Mouse (Mus musculus) heart, embryonic 12.5 days (tissue): ENCODE measurements around the gene Cnfn. TPM values are rescaled to one million over a fixed set of nuclear protein-coding genes. Genes with fewer than 3 reads are reported as not detected.

Experiments used
- ATAC-seq: fragments of 200-750 bp; cut with Nextera tagmentation; 2 replicates; pipeline ENCODE4 v1.8.0; 2017; ENCODE audit warnings: moderate TSS enrichment, moderate library complexity; ENCODE audit not compliant: insufficient number of reproducible peaks, low FRiP score
- H3K27ac ChIP-seq: fragments of 300-500 bp; sonication (generic); 2 replicates; pipeline ENCODE4 v1.5.1; 2016; ENCODE audit warnings: mild to moderate bottlenecking, moderate library complexity; ENCODE audit not compliant: poor library complexity, severe bottlenecking
- H3K27me3 ChIP-seq: fragments of 300-500 bp; sonication (generic); replicated peaks from 2 replicates; pipeline ENCODE4 v1.6.1; 2016; ENCODE audit warnings: mild to moderate bottlenecking, moderate library complexity
- H3K36me3 ChIP-seq: fragments of 300-500 bp; sonication (generic); 2 replicates; pipeline ENCODE4 v1.6.1; 2016; ENCODE audit warnings: mild to moderate bottlenecking, moderate library complexity
- H3K4me1 ChIP-seq: fragments of 300-500 bp; sonication (generic); replicated peaks from 2 replicates; pipeline ENCODE4 v1.6.1; 2016; ENCODE audit warnings: mild to moderate bottlenecking
- H3K4me2 ChIP-seq: fragments of 300-500 bp; sonication (generic); 2 replicates; pipeline ENCODE4 v1.6.1; 2016; ENCODE audit warnings: mild to moderate bottlenecking, moderate library complexity
- H3K4me3 ChIP-seq: fragments of 300-500 bp; sonication (generic); 2 replicates; pipeline ENCODE4 v1.5.1; 2016; ENCODE audit warnings: mild to moderate bottlenecking
- H3K9ac ChIP-seq: fragments of 300-500 bp; sonication (generic); 2 replicates; pipeline ENCODE4 v1.6.1; 2016; ENCODE audit warnings: mild to moderate bottlenecking, moderate library complexity
- H3K9me3 ChIP-seq: fragments of 300-500 bp; sonication (generic); replicated peaks from 2 replicates; pipeline ENCODE4 v1.6.1; 2016; ENCODE audit warnings: mild to moderate bottlenecking, moderate library complexity
- WGBS: fragments of 180-500 bp; shearing (Covaris S2); methylation state at CpG from one replicate; pipeline ENCODE4 v1.1.7; 2016; 5-methylcytosine and 5-hydroxymethylcytosine counted together
- polyA plus RNA-seq: library from polyadenylated mRNA; unstranded; fragments of >200 nt; fragmentation: Nextera tagmentation; extraction: Ambion mirVana; gene quantifications from 2 replicates; pipeline ENCODE4 v1.2.1, GENCODE M21; 2016

The Cnfn gene
- polyA plus RNA-seq, 1 experiment from 2014 or later: not detected

DNA sequence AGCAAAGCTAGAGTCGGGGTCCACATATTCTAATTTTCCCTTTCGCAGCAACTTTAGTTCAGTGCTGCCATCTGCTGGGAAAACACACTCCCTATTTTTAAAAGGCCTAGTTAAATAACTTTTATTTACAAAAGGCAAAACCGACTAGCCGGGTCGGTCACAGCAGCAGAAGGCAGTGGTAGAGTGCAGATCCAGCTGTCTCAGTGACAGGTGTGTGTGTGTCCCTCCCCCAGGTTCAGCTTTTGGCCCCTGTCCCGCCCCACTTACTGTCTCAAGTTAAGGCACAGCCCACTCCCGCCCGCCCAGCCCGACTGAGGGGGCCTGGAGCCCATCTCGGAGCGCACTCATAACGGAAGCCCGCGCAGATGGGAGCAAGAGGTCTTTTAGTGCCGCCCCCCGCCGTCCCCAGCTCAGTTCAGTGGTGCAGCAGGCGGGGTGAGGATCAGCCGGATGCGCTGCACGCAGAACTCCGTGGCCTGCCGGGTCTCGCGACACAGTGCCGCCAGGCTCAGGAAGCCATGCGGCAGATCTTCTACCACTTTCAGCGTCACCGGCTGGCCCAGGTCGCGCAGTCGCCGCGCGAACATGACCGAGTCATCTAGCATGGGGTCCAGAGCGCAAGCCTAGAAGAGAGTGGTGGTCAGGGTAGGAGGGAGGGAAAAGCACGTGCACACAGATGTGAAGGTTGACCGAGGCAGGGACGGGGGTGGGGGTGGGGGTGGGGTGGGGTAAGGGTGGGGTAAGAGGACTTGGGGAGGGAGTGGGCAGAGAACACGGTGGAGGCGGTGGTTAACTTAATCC, 10.2 kb upstream of the Cnfn start:
- ATAC-seq: peak; percentile 70
- Histone ChIP-seq H3K4me3 (peak overlapping the region; percentile 49), H3K36me3 (peaks cover 26% of the 10 kb centered on the region), H3K27me3 (no peaks in the 10 kb centered on the region), H3K4me1 (peaks cover 28% of the 10 kb centered on the region), H3K4me2 (peak overlapping the region; percentile 93), H3K27ac (peak overlapping the region; percentile 74), H3K9ac (peak overlapping the region; percentile 76), H3K9me3 (no peaks in the 10 kb centered on the region)
- 1% methylated on average over 42 of the region's 42 CpGs for WGBS

DNA sequence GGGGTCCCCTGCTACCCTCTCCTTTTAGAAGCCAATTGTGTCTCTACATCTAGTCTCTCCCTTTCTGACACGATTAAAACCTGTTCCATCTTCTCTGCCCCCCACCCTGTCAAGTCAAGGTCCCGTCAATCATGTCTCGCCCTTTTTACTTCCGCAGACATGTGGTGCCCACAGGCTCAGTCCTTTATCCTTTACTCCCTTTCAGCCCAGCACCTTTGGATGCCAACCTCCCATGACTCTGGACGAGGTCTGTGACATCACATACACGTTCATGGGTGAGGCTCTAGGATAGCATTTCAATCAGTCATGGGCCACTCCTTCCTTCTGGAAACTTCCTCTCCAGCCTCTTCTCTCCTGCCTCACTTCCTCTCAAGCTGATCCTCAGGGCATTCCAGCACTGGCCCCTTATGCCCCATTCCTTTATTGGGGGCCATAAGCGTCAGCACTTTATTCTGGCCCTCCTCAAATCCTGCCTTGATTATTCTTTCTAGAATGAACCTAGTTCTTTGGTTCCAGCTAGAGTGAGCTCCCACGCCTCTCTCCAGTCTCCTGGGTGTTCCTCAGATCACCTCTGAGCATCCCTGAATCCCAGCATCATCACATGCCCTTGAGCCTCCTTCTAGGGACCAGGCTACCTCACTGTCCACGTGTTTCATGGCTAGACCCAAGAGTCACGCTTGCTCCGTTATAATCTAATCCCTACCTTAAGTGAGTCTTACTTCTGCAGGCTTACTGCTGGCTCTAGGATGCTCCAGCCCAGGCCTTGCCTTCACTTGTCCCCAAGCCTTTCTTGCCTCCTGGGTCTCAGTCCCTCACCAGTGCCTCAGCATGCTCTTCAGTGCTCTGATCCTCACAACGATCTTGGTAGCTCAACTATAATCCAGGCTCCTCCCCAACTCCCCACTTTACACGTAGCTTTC, 8.9 kb upstream of the Cnfn start:
- 79% methylated on average over 13 of the region's 13 CpGs for WGBS
- peaks cover 28% of the 10 kb centered on the region for H3K4me1 ChIP-seq
- no peak overlapping the region for H3K9ac ChIP-seq
- no peaks in the 10 kb centered on the region for H3K9me3 ChIP-seq
- no peak overlapping the region for H3K27ac ChIP-seq
- no peaks in the 10 kb centered on the region for H3K27me3 ChIP-seq
- ATAC-seq: no peak
- H3K4me3 ChIP-seq: no peak overlapping the region
- peaks cover 15% of the 10 kb centered on the region for H3K36me3 ChIP-seq
- H3K4me2 ChIP-seq: no peak overlapping the region

DNA sequence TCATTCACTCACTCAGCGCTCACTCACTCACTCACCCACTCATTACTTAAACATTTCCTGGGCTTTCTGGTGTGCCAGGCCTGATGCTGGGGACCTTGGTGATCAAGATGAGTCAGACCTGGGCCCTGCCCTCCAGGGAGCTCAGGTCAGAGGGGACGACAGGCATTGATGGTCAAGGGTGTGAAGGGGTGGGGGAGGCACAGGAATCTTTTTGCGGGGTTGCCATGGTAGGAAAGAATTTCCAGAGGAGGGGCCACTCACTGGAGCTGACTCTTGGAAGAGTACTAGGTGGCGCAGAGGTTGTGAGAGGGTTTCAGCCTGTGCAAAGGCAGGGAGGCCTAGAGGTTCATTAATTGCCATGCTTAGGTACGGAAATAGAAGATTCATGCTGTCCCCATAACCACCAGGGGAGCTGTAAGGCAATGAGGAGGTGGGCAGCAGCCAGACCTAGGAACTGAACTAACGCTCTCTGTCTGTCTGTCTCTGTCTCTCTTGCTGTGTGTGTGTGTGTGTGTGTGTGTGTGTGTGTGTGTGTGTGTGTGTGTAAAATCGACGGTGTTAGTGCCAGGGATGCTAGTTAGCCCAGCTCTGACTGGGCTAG, 7.7 kb upstream of the Cnfn start:
- Histone ChIP-seq H3K27me3 (0 out of 2 replicates have a peak, but pooled peaks cover 3% of the 10 kb centered on the region), H3K9me3 (no peaks in the 10 kb centered on the region), H3K27ac (no peak overlapping the region), H3K4me2 (peak overlapping the region; percentile 66), H3K4me3 (peak overlapping the region; percentile 48), H3K36me3 (peaks cover 6% of the 10 kb centered on the region), H3K4me1 (peaks cover 28% of the 10 kb centered on the region), H3K9ac (0 out of 2 replicates have a peak overlapping the region, but pooled peaks have one; percentile 16)
- 33% methylated on average over 8 of the region's 8 CpGs for WGBS
- no peak for ATAC-seq

DNA sequence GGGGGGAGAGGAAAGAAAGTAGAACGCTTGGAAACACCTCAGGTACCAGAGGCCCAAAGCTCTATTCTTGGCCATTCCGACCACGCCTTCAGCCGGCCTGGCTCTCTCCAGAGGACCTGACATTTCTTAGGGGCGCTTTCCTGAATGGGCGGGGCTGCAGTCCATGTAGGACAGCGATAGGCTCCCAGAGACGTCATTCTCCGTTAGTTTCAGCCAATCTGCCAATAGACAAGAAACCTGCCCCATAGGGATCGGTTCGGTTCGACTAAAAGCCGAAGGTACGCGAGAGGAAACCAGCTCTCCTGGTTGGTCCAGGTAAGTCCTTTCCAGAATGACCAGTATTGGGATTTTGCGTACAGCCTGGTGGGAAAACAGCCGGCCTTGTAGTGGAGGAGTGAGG, 7.0 kb upstream of the Cnfn start:
- Histone ChIP-seq H3K27me3 (0 out of 2 replicates have a peak, but pooled peaks cover 3% of the 10 kb centered on the region), H3K36me3 (peaks cover 4% of the 10 kb centered on the region; the same call in 1 of the 2 replicates), H3K27ac (no peak overlapping the region), H3K4me1 (peaks cover 28% of the 10 kb centered on the region), H3K4me2 (peak overlapping the region; percentile 66), H3K4me3 (peak overlapping the region; percentile 48), H3K9ac (0 out of 2 replicates have a peak overlapping the region, but pooled peaks have one; percentile 16), H3K9me3 (no peaks in the 10 kb centered on the region)
- peak; percentile 67; the same call in 1 of the 2 replicates for ATAC-seq
- WGBS: 3% methylated on average over 17 of the region's 17 CpGs

DNA sequence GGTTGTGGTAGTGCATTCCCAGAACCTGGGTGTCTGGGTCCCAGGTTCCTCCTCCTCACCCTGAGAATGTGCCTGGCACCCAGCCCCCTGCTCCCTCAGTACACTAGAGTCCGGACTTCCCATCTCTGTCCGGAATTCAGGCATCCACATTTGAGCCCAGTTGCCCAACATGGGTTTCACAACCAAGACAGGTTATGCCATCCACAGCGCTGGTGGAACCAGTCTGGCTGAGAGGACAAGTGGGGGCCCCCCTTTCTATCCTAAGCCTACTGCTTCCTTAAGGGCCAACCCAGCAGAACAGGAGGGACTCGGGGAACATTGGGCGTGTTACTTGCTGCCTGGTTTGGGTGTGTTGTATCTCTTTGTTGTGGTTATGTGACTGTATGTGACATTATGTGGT, 2.9 kb upstream of the Cnfn start:
- no peaks in the 10 kb centered on the region for H3K36me3 ChIP-seq
- no peaks in the 10 kb centered on the region for H3K9me3 ChIP-seq
- ATAC-seq: no peak
- peaks cover 13% of the 10 kb centered on the region for H3K4me1 ChIP-seq
- WGBS: 86% methylated on average over 5 of the region's 5 CpGs
- H3K27me3 ChIP-seq: peaks cover 38% of the 10 kb centered on the region
- H3K4me3 ChIP-seq: no peak overlapping the region
- no peak overlapping the region for H3K4me2 ChIP-seq
- no peak overlapping the region for H3K9ac ChIP-seq
- H3K27ac ChIP-seq: no peak overlapping the region

DNA sequence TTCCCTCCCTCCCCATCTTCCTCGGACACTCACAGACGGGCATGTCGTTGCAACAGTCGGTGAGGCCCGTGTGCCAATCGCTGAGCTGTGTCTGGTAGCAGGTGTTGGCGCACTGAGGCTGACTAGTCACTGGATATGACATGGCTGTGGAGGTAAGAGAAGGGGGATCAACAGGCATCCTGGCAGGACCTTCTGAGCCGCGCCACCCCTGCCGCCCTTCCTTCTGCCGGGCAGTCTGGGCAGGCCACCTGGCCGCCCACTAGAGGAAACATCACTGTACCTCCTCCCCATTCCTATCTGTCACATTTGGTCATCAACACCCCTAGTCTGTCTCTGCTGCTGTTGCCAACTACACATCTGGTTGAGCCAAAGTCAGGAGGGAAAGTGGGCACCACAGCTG, 1.2 kb downstream of the Cnfn start:
- WGBS: 18% methylated on average over 12 of the region's 12 CpGs
- no peak for ATAC-seq
- peaks cover 69% of the 10 kb centered on the region for H3K27me3 ChIP-seq

DNA sequence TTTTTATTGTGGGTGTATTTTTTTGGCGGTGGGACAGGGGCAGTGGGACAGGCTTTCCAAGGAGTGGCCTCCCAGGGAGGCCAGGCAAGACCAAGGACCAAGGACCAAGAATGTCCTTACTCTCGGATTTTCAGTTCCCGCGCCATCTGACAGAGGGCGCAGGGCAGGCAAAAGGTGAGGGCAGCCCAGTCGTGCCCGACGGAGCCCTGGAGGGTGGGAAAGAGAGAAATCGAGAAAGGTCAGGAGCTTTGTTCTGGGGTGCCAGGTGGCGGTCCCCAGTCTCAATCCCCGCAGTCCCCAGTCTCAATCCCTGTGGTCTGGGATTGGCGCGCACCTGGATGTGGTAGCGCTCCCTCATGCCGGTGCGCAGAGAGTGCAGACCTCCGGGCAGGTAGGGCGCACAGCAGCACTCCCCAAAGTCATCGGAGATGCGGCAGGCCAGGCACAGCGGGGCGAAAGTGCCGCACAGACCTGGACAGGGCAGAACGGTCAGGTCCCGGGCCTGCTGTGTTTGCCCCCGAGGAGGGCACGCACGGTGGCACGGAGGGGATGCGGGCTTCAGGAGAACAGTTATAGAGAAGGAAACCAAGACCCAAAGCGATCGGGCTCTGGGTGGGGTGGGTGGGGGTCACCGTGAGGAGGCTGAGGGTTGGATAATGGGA, 1.8 kb downstream of the Cnfn start:
- Histone ChIP-seq H3K4me2 (peak overlapping the region; percentile 42), H3K9ac (no peak overlapping the region), H3K27ac (no peak overlapping the region), H3K9me3 (no peaks in the 10 kb centered on the region), H3K4me3 (peak overlapping the region; percentile 11; the same call in 1 of the 2 replicates), H3K27me3 (peaks cover 69% of the 10 kb centered on the region), H3K36me3 (peaks cover 21% of the 10 kb centered on the region), H3K4me1 (no peaks in the 10 kb centered on the region)
- ATAC-seq: no peak
- WGBS: 4% methylated on average over 33 of the region's 33 CpGs

More for the DNA sequence above, 1.2 kb downstream of the Cnfn start:
- no peaks in the 10 kb centered on the region for H3K4me1 ChIP-seq
- H3K4me2 ChIP-seq: no peak overlapping the region
- no peak overlapping the region for H3K27ac ChIP-seq
- no peak overlapping the region for H3K9ac ChIP-seq
- H3K4me3 ChIP-seq: no peak overlapping the region
- H3K36me3 ChIP-seq: peaks cover 15% of the 10 kb centered on the region
- H3K9me3 ChIP-seq: no peaks in the 10 kb centered on the region

DNA sequence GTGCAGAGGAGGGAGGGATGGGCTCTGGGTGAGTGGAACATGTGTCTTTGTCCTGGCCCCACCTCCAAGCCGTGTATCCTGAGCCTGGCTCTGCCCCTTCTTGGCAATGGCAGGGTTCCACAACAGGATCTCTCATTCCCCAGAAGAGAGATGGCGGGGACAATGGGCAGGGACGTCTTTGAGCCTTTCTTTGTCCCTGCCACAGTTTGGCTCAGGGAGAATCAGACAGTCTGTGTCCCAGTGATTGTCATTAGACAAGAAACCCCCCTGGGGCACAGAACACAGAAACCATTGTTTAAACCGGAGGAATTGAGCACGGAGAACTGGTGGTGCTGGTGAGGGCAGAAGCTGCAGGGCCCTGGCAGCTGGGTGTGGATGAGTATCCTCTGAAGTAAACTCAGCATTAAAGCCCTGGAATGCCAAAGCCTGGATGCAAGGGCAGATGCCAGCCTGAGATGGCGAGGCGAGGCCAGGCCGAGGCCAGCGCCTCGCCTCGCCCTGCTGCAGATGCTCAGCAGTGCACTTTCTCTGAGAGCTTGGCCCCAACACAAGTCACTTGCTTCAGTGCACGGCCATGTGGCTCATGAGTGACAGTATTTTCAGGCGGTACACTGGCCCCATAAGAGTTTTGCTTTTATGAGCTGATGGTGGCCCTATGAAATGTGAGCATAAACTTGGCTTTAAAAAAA, 3.4 kb downstream of the Cnfn start:
- no peaks in the 10 kb centered on the region for H3K9me3 ChIP-seq
- H3K4me2 ChIP-seq: no peak overlapping the region
- H3K36me3 ChIP-seq: peaks cover 29% of the 10 kb centered on the region
- no peak overlapping the region for H3K4me3 ChIP-seq
- 51% methylated on average over 13 of the region's 13 CpGs for WGBS
- peaks cover 66% of the 10 kb centered on the region for H3K27me3 ChIP-seq
- H3K9ac ChIP-seq: no peak overlapping the region
- no peaks in the 10 kb centered on the region for H3K4me1 ChIP-seq
- ATAC-seq: no peak
- no peak overlapping the region for H3K27ac ChIP-seq

DNA sequence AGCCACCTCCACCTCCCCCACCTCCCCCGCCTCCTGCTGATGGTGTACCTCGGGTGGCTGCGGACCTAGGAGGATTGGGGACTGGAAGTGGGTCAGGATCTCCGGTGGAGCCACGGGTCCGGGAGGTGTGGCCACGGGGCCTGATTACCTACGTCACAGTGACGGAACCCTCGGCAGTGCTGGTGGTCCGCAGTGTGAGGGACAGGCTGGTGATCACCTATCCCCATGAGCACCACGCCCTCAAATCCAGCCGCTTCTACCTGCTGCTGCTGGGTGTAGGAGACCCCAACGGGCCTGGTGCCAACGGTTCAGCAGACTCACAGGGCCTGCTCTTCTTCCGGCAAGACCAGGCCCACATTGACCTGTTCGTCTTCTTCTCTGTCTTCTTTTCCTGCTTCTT, 5.9 kb downstream of the Cnfn start:
- ATAC-seq: no peak
- peaks cover 54% of the 10 kb centered on the region for H3K36me3 ChIP-seq
- no peaks in the 10 kb centered on the region for H3K9me3 ChIP-seq
- peaks cover 7% of the 10 kb centered on the region for H3K4me1 ChIP-seq
- H3K27me3 ChIP-seq: peaks cover 43% of the 10 kb centered on the region
- H3K9ac ChIP-seq: no peak overlapping the region
- no peak overlapping the region for H3K27ac ChIP-seq
- 88% methylated on average over 17 of the region's 17 CpGs for WGBS
- H3K4me3 ChIP-seq: no peak overlapping the region
- H3K4me2 ChIP-seq: no peak overlapping the region

DNA sequence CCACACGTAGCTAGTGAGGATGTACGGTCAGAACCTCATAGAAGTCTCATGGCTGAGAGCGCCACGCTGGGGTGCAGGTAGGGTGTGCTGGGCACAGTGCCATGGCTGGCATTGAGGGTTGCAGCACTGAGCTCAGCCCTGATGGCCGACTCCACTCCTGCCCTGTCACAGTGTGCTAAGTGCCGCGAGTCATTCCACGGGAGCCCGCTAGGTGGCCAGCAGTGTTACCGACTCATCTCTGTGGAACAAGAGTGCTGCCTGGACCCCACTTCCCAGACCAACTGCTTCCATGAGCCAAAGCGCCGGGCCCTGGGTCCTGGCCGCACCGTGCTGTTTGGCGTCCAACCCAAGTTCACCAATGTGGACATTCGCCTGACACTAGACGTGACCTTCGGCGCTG, 6.4 kb downstream of the Cnfn start:
- WGBS: 83% methylated on average over 19 of the region's 19 CpGs
- no peaks in the 10 kb centered on the region for H3K9me3 ChIP-seq
- no peak overlapping the region for H3K4me3 ChIP-seq
- peaks cover 38% of the 10 kb centered on the region for H3K27me3 ChIP-seq
- no peak overlapping the region for H3K4me2 ChIP-seq
- no peak overlapping the region for H3K27ac ChIP-seq
- peaks cover 11% of the 10 kb centered on the region for H3K4me1 ChIP-seq
- H3K9ac ChIP-seq: no peak overlapping the region
- ATAC-seq: no peak
- H3K36me3 ChIP-seq: peaks cover 58% of the 10 kb centered on the region
